Mouse (Mus musculus) cerebellum, adult 2 months (tissue): ENCODE data around the gene Olfr641. TPM values are rescaled to one million over a fixed set of nuclear protein-coding genes. Genes with fewer than 3 reads are reported as not detected.

ENCODE experiments used
- DNase-seq, 2 experiments: peaks; one replicate each; pipeline ENCODE4 v3.0.0; 2021
- H3K27ac ChIP-seq: fragments of 200-500 bp; 2 replicates; pipeline ENCODE4 v1.5.1; 2012; ENCODE audit warnings: low read length, control low read depth, inconsistent platforms; ENCODE audit not compliant: insufficient read depth
- H3K27me3 ChIP-seq: fragments of 200-500 bp; 2 replicates; pipeline ENCODE4 v1.6.1; 2012; ENCODE audit warnings: inconsistent platforms, mild to moderate bottlenecking, low read length, moderate library complexity; ENCODE audit not compliant: control insufficient read depth, insufficient read depth
- H3K4me1 ChIP-seq: fragments of 200-500 bp; 2 replicates; pipeline ENCODE4 v1.6.1; 2011; ENCODE audit warnings: low read length; ENCODE audit not compliant: control insufficient read depth, insufficient read depth
- H3K4me3 ChIP-seq: fragments of 200-500 bp; replicated peaks from 2 replicates; pipeline ENCODE3; 2011; ENCODE audit warnings: mild to moderate bottlenecking, low read depth, low read length, control low read depth; ENCODE audit not compliant: insufficient read depth
- CTCF ChIP-seq: fragments of 200-500 bp; IDR thresholded peaks from 2 replicates; pipeline ENCODE4 v1.5.1; 2011; ENCODE audit warnings: low read depth, mild to moderate bottlenecking, control low read depth, low read length, moderate library complexity, borderline replicate concordance; ENCODE audit not compliant: insufficient read depth
- POLR2A ChIP-seq: fragments of 200-500 bp; IDR thresholded peaks from 2 replicates; pipeline ENCODE4 v1.6.1; 2011; ENCODE audit warnings: low read length, control low read depth, borderline replicate concordance; ENCODE audit not compliant: insufficient read depth
- WGBS: fragments of 180-500 bp; shearing (Covaris S2); methylation state at CpG from one replicate; pipeline ENCODE4 v1.1.7; 2018; 5-methylcytosine and 5-hydroxymethylcytosine counted together
- polyA plus RNA-seq: library from polyadenylated mRNA; depleted of rRNA; stranded (reverse); fragments of >200 nt; gene quantifications from 2 replicates; pipeline ENCODE4 v1.2.3, GENCODE M21; 2012; rRNA removed

Gene Olfr641
- polyA plus RNA-seq, 1 experiment = not detected

DNA sequence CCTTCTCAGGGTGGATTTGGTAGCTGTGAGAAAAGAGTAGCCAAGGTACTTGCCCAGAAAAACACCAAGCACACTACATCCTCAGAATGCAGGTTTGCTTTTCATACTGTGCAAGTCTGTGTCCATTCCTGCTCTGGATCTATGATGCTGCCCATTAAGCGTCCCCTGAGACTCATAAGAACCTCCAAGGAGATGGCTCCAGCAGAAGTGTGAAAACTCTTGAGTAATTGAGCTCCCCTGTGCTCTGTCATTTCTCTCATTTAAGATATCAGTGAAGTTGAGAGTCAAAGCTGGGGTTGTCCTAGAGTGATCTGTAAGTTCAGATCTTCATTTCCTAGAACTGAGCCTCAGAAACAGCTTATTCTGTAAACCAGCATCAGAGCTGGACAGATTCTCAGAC, 17.3 kb downstream of the Olfr641 start, which contains the start of gene Olfr642:
Gene Olfr642, minus strand, starts transcription at position 101 of the 400 bp plus-strand sequence.
- H3K27me3 ChIP-seq = no peaks in the 10 kb centered on the region
- H3K27ac ChIP-seq = no peak within 1 kb of the TSS
- 41% methylated on average over 1 of the region's 1 CpGs for WGBS

GRCm38 (mm10) chr7:104059215-104059614, 24.0 kb downstream of the Olfr641 start:
- Histone ChIP-seq H3K4me1 (no peaks in the 10 kb centered on the region), H3K27ac (no peak overlapping the region), H3K27me3 (no peaks in the 10 kb centered on the region), H3K4me3 (no peak overlapping the region)
- DNase-seq = no peak
- TF ChIP-seq CTCF (no peak), POLR2A (no peak)
- 85% methylated on average over 1 of the region's 1 CpGs for WGBS

More for the DNA sequence above, 17.3 kb downstream of the Olfr641 start, which contains the start of gene Olfr642:
- no peaks in the 10 kb centered on the region for H3K4me1 ChIP-seq
- no peak within 1 kb of the TSS for H3K4me3 ChIP-seq
- DNase-seq = no peak
- TF ChIP-seq CTCF (no peak), POLR2A (no peak)

DNA sequence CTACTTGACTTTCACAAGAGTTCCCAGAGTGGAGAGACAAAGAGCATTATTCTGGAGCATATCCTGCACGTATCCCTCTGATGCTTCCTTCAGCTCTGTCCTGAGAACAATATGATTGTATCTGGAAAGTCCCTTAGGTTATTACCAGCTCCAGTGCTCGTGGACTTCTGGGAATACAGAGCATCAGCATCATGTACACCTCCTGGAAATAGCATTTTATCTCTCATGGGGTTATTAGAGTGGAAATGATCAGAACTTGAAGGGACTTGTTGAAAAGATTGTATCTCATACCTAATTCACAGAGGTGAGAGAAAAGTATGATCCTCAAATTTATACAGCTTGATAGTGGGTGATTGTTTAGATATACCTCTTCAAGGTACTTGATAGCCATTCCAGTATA, 26.1 kb downstream of the Olfr641 start, which contains the start of gene 4930516K23Rik:
Gene 4930516K23Rik, minus strand, starts transcription at position 101 of the 400 bp plus-strand sequence.
- H3K4me3 ChIP-seq = no peak within 1 kb of the TSS
- H3K4me1 ChIP-seq = no peaks in the 10 kb centered on the region
- H3K27ac ChIP-seq = no peak within 1 kb of the TSS
- H3K27me3 ChIP-seq = no peaks in the 10 kb centered on the region
- TF ChIP-seq CTCF (no peak), POLR2A (no peak)
- 36% methylated on average over 2 of the region's 2 CpGs for WGBS
- no peak for DNase-seq

- H3K27me3 ChIP-seq = no peaks in the 10 kb centered on the region
- TF ChIP-seq POLR2A = no peak
- no peak for TF ChIP-seq CTCF
- no peak within 1 kb of the TSS for H3K27ac ChIP-seq
- no peak for DNase-seq
- WGBS = 62% methylated on average over 2 of the region's 2 CpGs
- no peaks in the 10 kb centered on the region for H3K4me1 ChIP-seq
- no peak within 1 kb of the TSS for H3K4me3 ChIP-seq
Measured at GRCm38 (mm10) chr7:104071769-104072168, 36.5 kb downstream of the Olfr641 start, which contains the start of gene Olfr644. Gene Olfr644 (minus strand): TSS chr7:104071869.

DNA sequence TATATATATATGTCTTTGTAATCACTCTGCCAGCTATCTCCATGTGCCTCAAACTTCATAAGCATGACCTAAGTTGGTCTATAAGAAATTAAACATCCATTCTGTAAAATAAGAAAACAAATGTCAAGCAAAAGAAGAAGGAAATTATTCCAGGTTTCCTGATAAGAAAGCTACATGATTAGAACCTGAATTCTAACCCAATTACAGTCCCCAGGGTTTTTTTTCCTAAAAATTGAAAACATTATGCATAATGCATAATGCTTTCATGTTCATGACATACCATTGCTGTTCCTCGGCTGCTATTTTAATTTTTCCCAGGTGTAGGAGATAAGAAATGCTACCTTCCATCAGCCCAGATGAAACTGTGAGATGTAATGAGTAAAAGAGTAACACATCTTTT, 50.1 kb downstream of the Olfr641 start, which contains the start of gene Olfr645:
Gene Olfr645, minus strand, starts transcription at position 101 of the 400 bp plus-strand sequence.
- no peak for TF ChIP-seq CTCF
- TF ChIP-seq POLR2A = no peak
- Histone ChIP-seq H3K4me3 (no peak within 1 kb of the TSS), H3K27me3 (no peaks in the 10 kb centered on the region), H3K27ac (no peak within 1 kb of the TSS), H3K4me1 (no peaks in the 10 kb centered on the region)
- DNase-seq = no peak
- 79% methylated on average over 1 of the region's 1 CpGs for WGBS

Other genes starting within 250 kb of the Olfr641 start
- not detected in 2 replicates for gene Olfr67, start 243.6 kb upstream of the Olfr641 start, polyA plus RNA-seq
- gene Hbb-bt, start 221.4 kb upstream of the Olfr641 start, polyA plus RNA-seq = 64.2 and 175 TPM in 2 replicates
- gene Hbb-bs, start 207.3 kb upstream of the Olfr641 start, polyA plus RNA-seq = 581 and 1,292 TPM in 2 replicates
- gene Hbb-bh2, start 194.9 kb upstream of the Olfr641 start, polyA plus RNA-seq = not detected in 2 replicates
- 0.41 TPM in 1 of 2 replicates, not detected in the other for gene Hbb-bh1, start 192.3 kb upstream of the Olfr641 start, polyA plus RNA-seq
- 1.3 and 2.3 TPM in 2 replicates for gene Hbb-y, start 182.2 kb upstream of the Olfr641 start, polyA plus RNA-seq
- not detected in 2 replicates for gene Olfr66, start 149.2 kb upstream of the Olfr641 start, polyA plus RNA-seq
- not detected in 2 replicates for gene Olfr64, start 141.0 kb upstream of the Olfr641 start, polyA plus RNA-seq
- gene Olfr65, start 132.0 kb upstream of the Olfr641 start, polyA plus RNA-seq = not detected in 2 replicates
- not detected in 2 replicates for gene Olfr631, start 106.6 kb upstream of the Olfr641 start, polyA plus RNA-seq
- gene Olfr632, start 101.1 kb upstream of the Olfr641 start, polyA plus RNA-seq = not detected in 2 replicates
- not detected in 2 replicates for gene Olfr633, start 91.0 kb upstream of the Olfr641 start, polyA plus RNA-seq
- not detected in 2 replicates for gene Olfr635, start 64.3 kb upstream of the Olfr641 start, polyA plus RNA-seq
- not detected in 2 replicates for gene Olfr638, start 36.7 kb upstream of the Olfr641 start, polyA plus RNA-seq
- 0.02 TPM in 1 of 2 replicates, not detected in the other for gene Olfr639, start 18.1 kb upstream of the Olfr641 start, polyA plus RNA-seq
- not detected in 2 replicates for gene Olfr640, start 9.9 kb upstream of the Olfr641 start, polyA plus RNA-seq
- not detected in 2 replicates for gene Olfr642, start 17.2 kb downstream of the Olfr641 start, polyA plus RNA-seq
- not detected in 2 replicates for gene 4930516K23Rik, start 26.0 kb downstream of the Olfr641 start, polyA plus RNA-seq
- gene Olfr644, start 36.4 kb downstream of the Olfr641 start, polyA plus RNA-seq = not detected in 2 replicates
- not detected in 2 replicates for gene Olfr645, start 50.0 kb downstream of the Olfr641 start, polyA plus RNA-seq
- not detected in 2 replicates for gene Olfr646, start 69.4 kb downstream of the Olfr641 start, polyA plus RNA-seq
- not detected in 2 replicates for gene Ubqln5, start 94.4 kb downstream of the Olfr641 start, polyA plus RNA-seq
- not detected in 2 replicates for gene Olfr643, start 102.0 kb downstream of the Olfr641 start, polyA plus RNA-seq
- not detected in 2 replicates for gene Ubqln3, start 107.8 kb downstream of the Olfr641 start, polyA plus RNA-seq
- not detected in 2 replicates for gene Ubqlnl, start 115.1 kb downstream of the Olfr641 start, polyA plus RNA-seq
- gene Olfm5, start 129.4 kb downstream of the Olfr641 start, polyA plus RNA-seq = 0.06 and 0.18 TPM in 2 replicates
- gene Olfr648, start 147.9 kb downstream of the Olfr641 start, polyA plus RNA-seq = 0.18 and 0.24 TPM in 2 replicates
- not detected in 2 replicates for gene Olfr649, start 160.5 kb downstream of the Olfr641 start, polyA plus RNA-seq
- gene Trim6, start 183.3 kb downstream of the Olfr641 start, polyA plus RNA-seq = 0.55 and 0.56 TPM in 2 replicates
- gene Trim34a, start 209.0 kb downstream of the Olfr641 start, polyA plus RNA-seq = 2.7 and 3.2 TPM in 2 replicates